Mouse (Mus musculus): Measurements from ENCODE around the gene Fcer1g.

Gene Fcer1g

GRCm38 (mm10) chr1:171239992-171240744 is 6.0 kb upstream of the Fcer1g start:
- DNase-seq = peak; percentile 69

DNA sequence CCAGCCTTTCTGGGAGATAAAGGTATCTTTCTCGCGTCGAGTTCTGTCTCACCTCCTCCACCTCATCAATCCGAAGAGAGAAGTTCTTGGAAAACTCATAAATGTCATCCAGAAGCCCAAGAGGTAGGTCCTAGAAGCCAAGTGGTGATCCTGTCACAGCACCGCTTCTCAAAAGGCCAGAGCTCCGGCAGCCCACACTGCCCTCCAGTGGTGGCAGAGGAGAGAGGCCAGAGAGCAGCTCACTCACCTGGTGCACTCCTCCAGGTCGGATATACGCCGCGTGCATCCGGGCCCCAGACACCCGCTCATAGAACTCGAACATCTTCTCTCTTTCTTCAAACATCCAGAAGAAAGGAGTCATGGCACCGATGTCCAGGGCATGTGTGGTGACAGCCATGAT is 4.3 kb upstream of the Fcer1g start:
- DNase-seq = peak; percentile 72

GRCm38 (mm10) chr1:171237438-171237837 is 3.3 kb upstream of the Fcer1g start:
- no peak for DNase-seq

DNA sequence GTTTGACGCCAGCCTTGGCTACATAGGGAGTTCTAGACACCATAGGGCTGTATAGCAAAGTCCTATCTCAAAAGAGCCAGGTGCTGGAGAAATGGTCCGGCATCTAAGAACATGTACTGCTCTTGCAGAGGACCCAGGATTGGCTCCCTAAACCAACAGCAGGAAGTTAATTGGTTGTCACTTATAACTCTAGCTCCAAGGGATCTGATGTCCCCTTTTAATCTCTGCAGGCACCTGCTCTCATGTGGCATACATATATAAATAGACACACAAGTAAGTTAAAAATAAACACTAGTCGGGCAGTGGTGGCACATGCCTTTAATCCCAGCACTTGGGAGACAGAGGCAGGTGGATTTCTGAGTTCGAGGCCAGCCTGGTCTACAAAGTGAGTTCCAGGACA is 1.6 kb upstream of the Fcer1g start:
- DNase-seq = no peak

GRCm38 (mm10) chr1:171234538-171234937 is 373 bp upstream of the Fcer1g start:
- DNase-seq = no peak

DNA sequence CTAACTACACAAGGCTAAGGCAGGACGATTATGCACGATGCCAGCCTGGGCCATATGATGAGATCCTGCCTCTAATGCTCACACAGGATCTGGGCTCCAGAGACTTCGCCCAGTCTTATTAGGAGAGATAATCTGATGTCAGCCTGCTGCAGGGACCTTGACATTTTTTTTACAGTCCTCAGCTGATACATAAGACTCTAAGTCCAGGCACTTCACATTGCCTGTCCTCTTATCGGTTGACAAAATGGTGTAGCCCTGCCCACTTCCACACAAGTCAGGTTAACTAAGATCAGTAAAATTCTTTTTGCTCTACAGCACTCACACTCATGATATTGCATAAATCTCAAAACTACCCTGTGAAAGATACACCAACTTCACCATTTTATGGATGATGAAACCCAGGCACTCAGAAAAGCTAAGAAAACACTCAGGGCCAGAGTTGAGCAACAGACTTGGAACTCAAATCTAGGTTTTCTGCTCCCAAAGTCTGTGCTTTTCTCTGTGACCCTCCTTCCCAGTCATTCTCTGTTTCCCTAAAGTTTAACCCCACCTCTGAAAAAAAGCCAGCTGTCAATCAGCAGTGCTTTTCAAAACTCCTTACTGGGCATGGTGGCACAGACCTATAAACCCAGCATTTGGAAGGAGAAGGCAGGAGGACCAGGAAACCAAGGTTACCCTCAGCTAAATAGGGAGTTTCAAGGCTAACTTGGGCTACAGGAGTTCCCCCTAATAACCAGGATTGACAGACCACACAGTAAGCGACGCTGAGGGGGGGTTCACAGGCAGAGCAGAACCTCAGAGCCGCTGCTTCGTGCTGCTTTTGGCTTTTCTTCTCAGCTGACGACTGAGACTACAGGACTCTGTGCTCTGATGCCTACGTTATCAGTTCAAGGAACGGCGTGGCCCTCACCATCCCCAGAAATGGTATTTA is 1.1 kb downstream of the Fcer1g start:
- peak; percentile 59 for DNase-seq

DNA sequence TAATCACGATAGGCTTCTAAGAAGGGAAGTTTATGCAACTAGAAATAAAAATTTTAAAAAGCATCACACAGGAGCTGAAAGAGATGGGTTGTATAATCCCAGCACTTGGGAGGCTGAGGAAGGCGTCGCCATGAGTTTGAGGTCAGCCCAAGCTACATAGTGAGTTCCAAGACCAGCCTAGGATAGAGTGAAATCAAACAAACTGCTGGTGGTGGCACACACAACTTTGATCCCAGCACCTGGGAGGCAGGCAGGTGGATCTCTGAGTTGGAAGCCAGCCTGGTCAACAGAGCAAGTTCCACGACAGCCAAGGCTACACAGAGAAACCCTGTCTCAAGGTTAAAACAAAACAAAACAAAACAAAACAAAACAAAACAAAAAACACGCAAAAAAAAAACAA is 1.8 kb downstream of the Fcer1g start:
- DNase-seq = no peak

GRCm38 (mm10) chr1:171231844-171232243 is 2.3 kb downstream of the Fcer1g start:
- DNase-seq = no peak

- DNase-seq = no peak
These were observed 4.0 kb downstream of the Fcer1g start for GRCm38 (mm10) chr1:171230215-171230614.

- no peak for DNase-seq
These were observed 4.4 kb downstream of the Fcer1g start for GRCm38 (mm10) chr1:171229750-171230149.

- no peak for DNase-seq
These were observed 6.3 kb downstream of the Fcer1g start for GRCm38 (mm10) chr1:171227879-171228278.

- DNase-seq = no peak
These were observed 7.4 kb downstream of the Fcer1g start for GRCm38 (mm10) chr1:171226780-171227179.

GRCm38 (mm10) chr1:171224857-171225256 is 9.3 kb downstream of the Fcer1g start, which contains the start of gene Apoa2:
Apoa2 (plus strand) TSS chr1:171225054.
- DNase-seq = no peak

GRCm38 (mm10) chr1:171223796-171224195 is 10.4 kb downstream of the Fcer1g start:
- peak; percentile 38 for DNase-seq

DNA sequence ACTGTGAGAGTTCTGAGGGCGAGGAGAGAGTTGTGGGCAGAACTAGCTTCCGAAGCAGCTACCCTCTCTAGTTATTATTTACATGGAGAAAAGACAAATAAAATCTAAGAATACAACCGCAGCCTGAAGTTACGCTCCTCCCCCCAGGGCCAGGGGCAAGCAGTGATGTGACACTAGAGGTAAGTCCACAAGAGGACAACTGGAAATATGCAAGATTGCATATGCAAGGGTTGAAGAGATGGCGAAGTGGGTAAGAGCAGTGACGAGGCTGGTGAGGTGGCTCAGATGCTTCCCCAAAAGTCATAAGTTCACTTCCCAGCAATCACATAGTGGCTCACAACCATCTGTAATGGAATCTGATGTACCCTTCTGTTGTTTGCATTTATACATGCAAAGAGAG is 11.0 kb downstream of the Fcer1g start:
- no peak for DNase-seq

GRCm38 (mm10) chr1:171222238-171223155 is 11.7 kb downstream of the Fcer1g start, which contains the start of gene Tomm40l:
Tomm40l (minus strand) TSS chr1:171222514.
- DNase-seq = peak; percentile 97

DNA sequence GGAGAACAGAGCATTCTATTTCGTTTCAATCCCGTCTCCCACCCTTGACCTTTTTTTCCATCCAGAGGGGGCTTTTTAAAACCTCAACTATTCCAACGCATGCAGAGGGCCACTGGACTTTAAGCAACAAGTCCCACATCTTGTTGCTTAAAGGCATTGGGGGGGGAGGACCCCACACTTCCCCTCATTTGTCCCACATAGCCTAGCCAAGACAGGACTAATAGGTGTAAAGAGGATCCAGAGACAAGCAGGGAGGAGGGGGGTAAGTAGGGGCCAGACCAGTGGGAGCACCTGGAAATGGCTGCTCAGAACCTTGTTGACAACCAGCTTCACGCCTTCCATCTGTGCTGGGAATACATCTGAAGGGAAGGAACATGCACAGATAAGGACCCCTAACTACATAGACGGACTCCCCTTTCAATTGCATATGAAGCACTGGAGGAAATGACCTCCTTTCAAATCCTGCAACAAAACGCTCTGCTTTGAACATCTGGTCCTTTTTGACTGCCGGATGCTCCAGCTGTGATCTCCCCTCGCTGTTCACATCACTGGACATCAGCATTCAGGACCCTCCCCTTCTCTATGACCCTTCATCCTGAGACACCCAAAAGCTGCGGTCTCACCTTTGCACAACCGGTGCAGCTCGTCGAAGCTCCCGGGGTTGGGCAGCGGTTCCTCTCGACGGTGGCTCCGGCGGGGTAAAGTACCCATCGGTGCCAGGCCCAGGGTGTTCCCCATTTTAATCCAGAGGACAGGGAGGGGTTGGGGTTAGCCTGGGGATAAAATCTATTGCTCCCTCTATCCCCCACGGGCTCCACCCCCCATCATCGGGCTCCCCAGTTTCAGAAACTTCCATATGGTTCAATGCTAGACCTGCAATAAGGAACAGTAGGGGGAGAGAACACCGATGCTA is 12.6 kb downstream of the Fcer1g start:
- peak; percentile 40 for DNase-seq

DNA sequence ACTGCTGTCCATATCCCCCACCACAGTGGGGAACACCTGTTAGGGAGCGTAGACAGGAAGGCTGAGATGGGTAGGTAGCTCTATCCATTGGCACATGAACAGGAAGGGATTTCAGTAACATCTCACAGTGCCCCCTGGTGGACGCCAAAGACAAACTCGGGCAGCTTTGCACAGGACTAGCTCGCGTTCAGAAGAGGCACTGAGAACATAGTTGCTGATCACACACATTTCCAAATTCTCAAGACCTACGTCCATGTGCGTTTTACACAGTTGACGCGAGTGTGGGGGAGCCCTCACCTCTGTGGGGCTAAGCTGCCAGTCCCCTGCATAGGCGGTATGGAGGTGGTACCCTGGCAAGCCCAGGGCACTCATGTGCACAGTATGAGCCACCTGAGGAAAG is 13.3 kb downstream of the Fcer1g start:
- peak; percentile 90 for DNase-seq

DNA sequence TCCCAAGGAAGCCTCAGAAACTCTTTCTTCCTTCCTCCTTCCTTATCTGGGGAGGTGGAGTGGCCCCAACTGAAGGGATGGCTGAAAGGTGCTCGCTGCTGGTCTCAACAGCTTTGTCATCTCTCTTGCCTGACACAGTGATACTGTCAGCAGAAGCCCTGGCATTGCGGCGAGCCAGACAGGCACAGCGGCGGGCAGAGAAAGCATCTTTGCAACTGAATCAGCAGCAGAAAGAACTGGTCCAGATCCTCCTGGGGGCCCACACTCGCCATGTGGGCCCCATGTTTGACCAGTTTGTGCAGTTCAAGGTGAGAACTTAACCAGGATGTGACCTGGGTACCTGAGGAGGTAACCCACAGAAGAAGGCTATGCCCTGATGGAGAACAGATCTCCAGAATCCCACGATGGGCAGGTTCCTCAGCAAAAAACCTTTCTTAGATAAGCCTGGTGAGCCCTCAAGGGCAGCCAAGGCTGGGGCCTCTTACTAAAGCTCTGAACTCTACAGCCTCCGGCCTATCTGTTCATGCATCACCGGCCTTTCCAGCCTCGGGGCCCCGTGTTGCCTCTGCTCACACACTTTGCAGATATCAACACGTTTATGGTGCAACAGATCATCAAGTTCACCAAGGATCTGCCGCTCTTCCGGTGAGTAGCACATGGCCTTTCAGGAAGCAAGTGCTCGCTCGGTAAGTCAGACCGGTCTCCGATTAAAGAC is 17.8 kb downstream of the Fcer1g start:
- no peak for DNase-seq

DNA sequence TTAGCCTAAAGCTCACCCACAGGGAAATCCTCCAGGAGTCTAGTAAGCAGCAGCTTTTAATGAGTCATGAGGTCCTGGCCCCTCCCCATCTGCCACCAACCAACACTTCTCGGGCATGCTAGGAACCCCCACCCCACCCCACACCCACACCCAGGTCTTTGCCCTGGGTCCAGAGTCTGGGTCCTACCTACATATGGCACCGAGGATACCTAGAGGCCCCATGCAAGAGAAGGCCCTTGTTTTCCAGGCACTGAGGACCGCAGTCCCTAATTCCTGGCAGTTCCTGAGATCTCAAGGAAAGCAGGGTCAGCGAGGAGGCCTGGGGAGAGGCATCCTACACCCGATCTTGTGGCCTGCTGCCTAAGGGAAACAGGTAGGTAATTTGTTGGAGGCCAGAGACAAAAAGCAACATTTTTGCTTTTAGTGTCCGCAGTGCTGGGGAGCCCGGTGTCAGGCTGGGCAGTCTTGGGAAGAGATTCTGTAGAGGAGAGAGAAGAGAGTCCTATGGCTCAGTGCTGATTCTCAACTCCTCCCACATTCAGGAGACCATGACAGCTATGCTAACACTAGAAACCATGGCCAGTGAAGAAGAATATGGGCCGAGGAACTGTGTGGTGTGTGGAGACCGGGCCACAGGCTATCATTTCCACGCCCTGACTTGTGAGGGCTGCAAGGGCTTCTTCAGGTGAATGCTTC is 20.2 kb downstream of the Fcer1g start, which contains the start of gene Nr1i3:
Nr1i3 (plus strand) TSS at position 170 of the 696 bp plus-strand sequence.
- DNase-seq = no peak
